Mouse (Mus musculus) forelimb bud, embryonic 11.5 days (tissue): ENCODE data around the gene Srbd1.
A peak's percentile ranks its signal among the peaks of the same experiment; 100 is the strongest.

Experiments used
- DNase-seq: peaks from one replicate; pipeline ENCODE4 v3.0.0-alpha.2; 2012; ENCODE audit warnings: low read depth, low spot score

Srbd1 gene

DNA sequence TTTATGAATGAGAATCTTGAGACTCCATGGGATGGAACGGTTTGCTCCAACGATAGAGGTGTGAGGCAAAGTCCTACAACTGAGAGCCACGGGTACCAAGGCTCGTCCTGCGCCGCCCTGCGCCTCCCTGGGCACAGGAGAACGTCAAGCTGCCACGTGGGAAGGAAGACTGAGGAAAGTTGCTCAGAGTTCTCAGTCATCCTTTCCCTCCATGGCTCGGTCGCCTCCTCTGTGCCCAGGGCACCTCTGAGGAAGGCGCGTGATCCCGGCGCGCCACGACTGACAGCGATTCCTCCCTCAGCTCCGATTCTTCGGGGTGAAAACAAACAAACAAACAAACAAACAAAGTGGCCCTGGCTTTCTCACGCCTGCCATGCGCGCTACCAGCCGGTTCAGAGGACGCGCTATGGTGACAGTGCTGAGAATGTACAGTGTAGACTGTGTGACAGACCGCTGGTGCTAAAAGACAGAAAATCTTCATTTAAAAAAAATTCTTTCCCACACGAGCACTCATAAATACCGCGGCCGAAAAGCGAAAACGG lies 367 bp downstream of the Srbd1 start:
- no peak for DNase-seq

DNA sequence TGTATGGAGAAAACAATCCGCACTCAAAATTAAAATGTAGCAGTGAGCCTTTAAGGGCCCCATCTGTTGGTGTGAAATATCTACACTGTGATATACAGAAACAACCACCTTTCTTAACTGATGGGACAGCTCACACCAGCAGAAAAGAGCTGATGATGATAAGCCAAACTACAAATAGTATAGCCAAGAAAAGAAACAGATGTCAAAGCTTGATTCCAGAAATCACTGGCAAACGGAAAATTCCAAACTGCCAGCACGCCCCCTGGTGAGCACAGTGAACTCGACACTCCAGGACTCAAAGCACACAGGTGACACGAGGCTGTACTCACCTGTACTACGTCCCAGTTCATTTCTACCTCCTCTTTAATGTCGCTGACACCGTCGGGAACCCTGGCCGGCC lies 9.1 kb downstream of the Srbd1 start:
- DNase-seq: no peak

DNA sequence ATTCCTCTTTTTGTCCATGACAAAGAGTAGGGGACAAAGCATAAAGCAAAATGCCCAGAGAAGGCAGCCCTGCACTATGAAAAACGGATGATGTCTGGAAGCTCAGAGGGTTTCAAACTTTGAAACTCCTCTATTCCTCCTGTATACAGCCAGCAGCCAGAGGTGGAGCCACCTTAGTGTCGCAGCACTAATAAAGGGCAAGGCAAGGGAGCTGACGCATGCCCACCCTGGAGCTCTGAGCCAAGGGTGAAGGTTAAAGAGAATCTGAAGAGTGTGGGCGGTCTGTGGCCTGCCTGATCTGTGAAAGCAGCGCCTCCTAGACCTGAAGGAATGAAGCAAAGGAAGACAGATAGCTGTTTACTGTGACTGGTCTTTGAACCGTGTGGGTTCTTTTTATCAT lies 10.5 kb downstream of the Srbd1 start:
- no peak for DNase-seq

DNA sequence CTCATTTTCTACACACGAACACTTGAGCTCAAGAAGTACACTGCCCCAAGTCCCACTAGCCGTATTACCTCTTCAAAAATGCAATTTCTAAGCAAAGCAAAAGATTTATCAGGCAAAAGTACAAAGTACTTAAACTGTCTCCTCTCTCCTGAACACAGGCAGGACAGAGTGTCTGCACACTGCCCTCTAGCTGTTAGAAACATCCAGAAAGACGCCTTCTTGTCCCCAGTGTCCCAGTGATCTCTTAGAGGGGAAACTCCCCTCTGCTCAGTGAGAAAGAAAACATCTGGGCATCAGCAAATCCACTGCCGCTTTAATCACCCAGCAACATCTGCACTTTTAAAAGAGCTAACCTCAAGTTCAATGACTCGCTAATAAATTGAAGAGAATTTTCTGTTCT lies 12.4 kb downstream of the Srbd1 start:
- DNase-seq: no peak

DNA sequence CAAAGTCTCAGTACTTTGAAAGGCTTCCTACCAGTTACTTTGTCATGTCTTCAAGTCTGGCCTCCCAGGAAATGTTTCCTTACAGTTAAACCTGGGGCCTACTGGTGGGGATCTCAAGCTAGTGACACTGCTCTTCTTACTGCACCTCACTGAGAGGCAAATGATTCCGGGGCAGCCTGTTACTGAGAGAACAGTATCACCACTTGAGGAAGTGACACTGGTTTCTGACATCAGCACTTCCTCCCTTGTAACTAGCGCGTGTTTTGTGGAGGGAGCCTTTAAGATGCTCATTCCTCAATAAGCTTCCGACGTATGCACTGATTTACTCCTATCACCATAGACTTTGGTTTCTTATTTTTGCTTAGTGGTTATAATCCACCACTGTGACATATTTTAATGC lies 16.8 kb downstream of the Srbd1 start:
- DNase-seq: no peak

DNA sequence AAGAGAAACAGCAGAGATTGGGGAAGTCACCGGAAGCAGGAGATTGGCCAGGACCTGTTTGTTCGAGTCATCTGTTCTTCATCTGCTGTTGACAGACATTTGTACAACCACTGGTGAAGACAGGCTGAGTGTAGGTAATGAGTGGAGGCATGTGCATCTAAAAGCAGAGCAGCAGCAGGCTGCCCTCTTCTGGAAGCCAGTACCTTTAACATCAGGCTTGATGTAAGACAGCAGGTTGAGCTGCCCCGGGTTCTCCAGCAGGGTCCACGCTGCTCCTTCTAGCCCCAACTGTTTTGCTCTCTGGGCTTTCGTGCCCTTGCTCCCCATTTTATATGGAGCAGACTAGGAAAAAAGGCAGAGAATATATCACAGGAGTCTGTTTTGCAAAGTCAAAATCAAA lies 19.1 kb downstream of the Srbd1 start:
- DNase-seq: peak; percentile 11

DNA sequence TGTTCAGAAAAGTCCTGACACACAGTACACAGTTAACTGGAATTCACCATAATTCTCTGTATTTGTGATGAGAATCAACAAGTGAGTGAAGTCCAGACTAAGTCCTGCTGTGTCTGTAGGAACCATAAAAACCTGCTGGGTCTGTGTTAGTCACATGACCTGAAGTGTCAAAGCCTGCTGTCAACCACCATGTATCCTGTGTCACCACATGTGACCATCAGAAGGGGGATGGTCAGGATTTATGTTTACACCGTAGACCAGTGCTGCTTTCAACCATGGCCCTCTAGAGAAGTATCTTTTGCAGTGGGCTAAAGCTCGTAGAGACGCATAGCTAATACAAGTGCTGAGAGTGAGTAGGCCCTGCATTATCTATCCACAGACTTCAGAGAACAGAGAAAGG lies 21.8 kb downstream of the Srbd1 start:
- peak; percentile 0 for DNase-seq

DNA sequence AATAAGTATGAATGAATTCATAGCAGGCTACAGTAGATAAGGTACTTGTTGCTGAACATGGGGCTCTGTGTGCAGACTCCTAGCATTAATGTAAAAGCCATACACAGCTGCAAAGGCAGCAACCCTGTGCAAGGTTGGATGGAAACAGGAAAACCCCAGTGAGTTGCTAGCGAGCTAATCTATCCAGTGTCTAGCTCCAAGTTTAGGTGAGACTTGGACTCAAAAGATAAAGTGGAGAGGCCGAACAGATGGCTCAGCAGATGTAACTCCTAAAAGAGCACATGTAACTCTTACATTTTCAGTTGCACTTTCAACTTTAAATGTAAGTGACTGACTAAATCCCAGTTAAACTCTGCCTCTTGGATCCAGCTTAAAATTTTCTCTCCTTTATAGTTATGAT lies 48.1 kb downstream of the Srbd1 start:
- DNase-seq: no peak

DNA sequence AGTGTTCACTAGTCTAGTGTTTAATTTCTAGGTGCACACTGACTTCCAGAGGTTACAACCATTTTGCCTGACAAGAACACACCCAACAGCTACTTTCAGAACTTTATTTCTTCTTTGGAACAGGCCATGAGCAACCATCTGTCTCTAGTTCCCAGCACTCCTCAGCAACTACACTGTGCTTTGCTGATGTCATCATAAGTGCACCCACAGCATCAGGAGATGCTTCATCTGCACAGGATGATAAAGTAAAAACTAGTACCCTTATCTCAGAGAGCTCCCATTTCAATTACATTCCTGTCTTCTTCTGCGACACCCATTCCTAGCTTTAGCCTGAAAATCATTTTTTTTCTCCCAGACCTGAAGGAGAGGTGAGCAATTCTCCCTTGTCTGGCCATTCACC lies 51.9 kb downstream of the Srbd1 start:
- no peak for DNase-seq

DNA sequence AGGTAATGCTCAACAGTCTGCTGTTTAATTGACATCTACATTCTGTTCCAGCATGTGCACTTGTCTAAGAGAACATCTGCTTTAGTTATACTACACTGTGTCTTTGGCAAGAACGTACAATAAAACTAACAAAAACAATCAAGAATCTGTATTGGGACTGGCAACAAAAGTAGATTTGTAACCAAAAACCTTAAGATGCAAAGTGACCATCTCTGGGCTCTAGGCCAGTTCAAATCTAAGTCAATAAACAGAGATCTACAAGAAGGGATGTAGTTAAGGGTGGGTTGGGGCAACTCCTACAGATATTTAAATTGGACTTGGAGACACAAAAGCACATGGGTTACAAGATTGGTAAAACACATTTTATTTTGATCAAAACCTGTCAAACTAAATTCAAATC lies 53.3 kb downstream of the Srbd1 start:
- DNase-seq: no peak

DNA sequence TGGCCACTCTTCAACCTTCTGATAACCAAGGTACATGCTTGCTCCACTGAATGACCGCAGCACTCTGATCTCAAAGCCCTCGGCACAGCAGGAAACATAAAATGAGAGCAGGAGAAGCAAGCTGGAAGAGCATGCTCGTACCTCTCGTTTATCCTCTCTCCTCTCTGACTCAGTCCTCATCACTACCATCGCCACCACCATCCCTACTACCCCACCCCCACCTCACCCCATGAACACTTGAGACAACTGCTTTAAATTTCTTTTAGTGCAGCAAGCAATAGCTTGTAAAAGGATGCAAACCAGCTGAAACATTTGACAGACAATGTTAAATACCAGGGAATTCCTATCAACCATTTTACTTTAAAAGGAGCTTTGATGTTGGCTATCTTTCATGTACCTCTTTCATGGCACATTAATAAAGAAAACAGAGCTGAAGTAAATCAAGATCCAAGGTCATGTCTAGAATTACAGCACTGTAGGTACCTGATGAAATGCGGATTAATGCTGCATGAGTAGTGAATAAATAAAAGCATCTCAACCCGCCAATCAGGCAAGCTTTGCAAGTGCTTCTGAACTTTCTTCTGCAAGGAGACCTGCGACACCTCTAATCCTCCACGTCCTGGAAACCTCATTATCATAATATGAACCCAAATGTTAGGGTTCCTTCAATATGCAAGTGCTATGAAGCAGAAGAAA lies 54.9 kb downstream of the Srbd1 start:
- no peak for DNase-seq

DNA sequence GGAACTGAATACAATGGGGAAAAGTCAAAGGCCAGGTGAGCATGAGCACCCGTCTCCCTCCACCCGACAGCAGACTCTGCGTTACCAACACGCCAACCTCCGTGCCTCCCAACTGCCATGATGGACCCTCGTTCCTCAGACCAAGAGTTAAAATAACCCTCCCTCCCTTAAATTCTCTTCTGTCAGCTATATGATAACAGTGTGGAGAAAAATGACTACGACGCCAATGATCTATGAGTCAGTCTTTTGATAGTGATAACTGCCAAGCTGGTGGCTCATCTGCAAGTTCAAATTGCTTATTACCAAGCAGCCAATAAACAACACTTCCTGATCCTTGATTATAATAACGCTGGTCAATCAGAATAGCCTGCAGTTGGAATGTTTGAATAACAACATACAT lies 57.1 kb downstream of the Srbd1 start:
- DNase-seq: no peak

DNA sequence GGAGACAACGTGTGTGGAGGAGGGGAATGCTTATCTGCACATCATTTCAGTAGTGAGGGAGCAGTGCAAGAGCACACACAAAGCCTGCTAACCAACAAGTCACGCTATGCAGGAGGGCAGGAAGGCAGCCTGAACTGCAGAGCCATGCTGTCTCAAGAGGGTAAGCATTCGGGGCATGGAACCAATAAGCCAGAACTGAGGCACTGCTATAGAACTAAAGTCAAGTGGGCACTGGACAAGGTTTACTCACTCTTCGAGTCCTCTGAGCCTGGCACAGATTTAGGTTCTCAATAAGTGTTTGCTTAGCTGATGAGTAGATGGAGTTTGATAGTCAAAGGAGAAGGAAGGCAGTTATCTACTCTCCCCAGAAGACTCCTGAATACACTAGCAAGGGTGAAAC lies 58.8 kb downstream of the Srbd1 start:
- no peak for DNase-seq

DNA sequence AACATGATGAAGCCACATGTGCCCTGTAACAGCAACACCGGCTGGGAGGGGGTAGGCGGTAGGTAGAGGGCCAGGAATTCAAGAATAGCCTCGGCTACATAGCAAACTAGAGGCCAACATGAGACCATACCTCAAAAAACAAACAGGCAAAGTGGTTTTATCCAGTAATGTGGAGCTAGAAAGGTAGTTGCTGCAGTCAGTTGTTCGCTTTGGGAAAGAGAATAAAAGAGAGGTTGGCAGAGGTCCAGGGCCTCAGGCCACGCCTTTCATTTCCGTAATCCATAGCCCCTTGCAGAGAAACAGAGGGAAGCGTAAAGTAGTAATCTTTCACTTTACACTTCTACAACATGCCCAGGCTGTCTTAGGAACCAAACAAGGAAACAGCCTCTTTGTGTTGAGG lies 61.8 kb downstream of the Srbd1 start:
- peak; percentile 18 for DNase-seq

DNA sequence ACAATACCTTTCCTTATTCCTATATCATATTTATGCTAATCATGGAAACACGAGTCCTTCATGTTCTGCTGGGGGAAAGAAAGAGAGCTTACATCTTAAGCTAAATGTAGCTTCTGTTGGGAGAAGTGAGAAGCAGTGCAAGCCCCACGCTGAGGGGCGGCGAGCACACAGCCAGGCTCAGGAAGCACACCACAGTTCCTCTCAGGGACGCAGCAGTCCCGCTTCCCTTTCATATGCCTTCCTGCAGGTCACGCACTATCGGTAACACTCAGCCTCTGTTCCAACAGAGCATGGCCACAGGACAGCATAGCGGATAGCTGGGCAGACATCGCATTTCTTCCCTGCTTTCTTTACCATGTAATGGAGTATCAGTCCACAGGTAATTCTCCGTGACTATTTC lies 66.9 kb downstream of the Srbd1 start:
- no peak for DNase-seq

DNA sequence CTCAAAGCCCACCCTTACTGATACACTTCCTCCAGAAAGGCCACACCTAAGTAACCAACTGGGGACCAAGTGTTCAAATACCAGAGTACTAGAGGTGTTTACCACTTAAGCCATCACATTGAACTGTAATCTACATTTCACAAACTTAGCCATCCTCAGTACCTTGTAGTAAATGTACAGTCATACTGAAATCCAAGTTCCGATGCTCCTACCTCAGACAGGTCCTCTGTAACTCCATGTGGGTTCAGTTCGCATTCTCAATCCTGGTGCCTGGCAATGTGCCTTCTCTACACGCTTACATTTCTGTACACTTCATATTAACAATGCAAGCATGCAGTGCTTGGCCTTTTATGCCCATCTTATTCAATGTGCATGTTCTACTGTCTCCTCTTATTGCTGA lies 77.5 kb downstream of the Srbd1 start:
- no peak for DNase-seq

DNA sequence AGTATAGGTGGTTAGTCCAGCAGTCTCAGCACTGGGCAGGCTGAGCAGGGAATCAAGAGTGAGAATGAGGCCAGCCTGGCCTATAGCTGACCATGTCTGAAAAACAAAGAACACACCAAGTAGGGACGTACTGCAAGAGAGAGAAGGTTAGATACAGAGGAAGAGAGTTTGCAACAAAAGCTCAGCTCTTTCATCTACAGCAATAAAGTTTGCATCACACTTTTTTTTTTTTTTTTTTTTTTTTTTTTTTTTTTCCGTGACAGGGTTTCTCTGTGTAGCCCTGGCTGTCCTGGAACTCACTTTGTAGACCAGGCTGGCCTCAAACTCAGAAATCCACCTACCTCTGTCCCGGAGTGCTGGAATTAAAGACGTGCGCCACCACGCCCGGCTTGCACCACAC lies 79.1 kb downstream of the Srbd1 start:
- DNase-seq: no peak

DNA sequence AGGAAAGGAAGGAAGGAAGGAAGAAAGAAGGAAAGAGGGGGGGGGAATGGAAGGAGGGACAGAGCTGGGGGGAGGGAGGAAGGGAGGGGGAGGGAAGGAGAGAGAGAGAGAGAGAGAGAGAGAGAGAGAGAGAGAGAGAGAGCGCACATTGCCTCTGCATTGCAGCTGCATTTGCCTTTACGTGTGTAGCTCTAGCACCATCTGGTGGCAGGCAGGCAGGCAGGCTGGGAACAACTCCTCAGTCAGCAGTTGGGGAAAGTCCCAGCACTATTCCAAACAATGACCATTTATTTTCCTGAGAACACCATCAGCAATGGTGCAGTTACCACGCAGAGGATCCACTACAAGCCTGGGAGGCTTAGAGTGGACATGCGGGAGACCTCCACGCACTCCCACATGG lies 81.5 kb downstream of the Srbd1 start:
- DNase-seq: peak; percentile 73

DNA sequence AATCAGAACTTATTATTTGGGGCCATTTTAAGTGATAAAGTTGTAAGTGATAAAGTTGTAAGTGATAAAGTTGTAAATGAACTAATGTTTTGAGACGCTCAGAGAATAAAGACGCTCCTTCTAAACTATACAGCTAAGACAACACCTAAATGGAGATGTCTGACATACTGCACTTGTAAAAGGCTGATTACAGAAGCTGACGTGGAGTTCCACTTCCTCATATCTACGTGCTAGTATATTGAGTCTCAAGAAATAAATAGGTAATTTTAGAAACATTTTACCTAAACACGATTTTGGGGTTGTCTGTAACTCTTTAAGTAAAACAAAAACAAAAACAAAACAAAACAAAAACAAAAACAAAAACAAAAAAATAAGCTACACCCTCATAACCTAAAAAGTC lies 84.1 kb downstream of the Srbd1 start:
- DNase-seq: no peak

DNA sequence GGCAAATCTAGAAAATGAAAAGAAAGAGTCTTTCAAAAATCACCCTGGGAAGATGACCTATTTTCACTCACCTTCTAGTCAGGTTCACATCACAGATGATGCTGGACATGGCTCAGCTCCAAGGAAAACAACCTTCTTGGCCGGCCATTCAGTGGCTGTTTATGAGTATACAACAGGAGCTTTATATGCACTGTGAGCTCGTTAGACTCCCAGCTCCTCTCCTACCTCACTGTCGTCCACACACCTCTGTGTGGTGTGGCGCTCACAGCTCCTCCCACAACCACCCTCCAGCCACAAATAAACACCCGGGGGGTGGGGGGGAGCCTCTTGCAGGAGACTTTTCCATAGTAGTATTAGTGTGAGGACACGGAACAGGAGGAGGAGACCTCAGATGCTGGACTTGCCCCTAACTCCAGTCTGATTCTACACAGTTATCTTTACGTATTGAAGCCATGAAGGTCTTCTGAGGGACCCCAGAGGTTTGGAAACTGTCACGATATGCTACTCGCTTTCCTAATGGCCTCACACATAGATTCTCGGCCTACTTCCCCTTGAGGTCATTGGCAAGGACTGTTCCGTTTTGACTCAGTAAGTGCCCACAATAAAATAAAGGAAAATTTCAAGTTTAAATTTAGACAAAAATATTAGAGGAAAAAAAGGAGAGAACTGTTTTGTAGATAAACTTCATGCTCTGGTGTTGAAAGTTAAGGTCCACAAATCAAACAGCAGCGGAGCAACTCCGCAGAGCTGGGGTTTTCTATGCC lies 104.6 kb downstream of the Srbd1 start:
- no peak for DNase-seq

DNA sequence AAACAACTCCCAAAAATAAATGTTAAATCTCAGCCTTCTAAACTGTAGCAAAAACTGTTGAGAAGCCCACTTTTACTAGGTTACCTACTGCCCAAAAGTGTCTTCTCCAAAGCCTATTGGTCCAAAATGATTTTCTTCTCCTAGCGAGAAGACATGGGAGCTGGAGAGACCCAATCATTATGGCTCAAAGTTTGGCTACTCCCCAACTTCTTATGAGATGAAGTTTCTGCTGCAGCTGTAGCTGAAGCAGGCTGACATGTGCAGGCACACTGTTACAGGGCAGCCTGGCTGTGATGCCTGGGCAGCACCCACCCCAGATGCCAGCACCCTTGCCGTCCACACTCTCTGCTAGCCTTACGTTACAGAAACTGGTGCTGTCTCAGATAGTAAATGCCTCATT lies 105.2 kb downstream of the Srbd1 start:
- DNase-seq: no peak

DNA sequence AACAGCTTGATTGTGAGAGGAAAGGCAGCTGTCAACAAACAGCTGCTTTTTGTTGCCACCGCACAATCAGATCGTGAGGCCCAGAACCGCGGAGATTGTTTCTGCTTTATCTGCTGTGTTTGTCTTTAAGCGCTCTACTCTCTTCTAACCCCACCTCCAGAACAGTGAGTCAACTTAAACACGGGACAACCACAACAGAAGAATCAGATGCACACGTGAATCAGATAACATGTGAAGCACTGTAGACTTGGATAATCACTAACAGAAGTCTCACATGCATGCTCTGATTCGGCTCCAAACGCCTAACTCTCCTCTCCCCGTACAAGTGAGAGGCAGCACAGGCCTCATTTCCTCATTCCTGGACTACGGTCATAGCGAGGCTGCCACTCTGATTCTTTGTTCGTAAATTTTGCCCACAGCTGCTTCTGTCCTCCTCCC lies 106.7 kb downstream of the Srbd1 start:
- peak; percentile 59 for DNase-seq

DNA sequence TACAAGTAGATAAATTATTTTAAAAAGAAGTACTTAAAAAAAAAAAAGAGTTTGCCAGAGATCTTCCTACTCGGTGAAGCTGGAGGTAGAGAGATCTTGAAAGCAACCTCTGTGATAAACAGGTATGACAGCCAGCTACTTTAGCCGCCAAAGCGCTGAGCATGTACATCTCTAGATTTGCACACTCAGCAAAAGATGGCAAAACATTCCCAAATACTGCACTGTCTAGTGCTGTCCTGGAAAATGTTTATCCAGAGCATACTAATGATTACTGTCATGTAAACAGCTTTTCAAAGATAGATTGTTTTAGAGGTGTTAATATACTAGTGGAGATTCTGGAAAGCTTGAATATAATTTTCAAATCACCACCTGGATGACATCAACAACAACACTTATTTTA lies 109.4 kb downstream of the Srbd1 start:
- no peak for DNase-seq
